Mouse (Mus musculus) heart, postnatal 25 days (tissue): ENCODE results near the gene Pik3ip1. TPM values are rescaled to one million over a fixed set of nuclear protein-coding genes. Genes with fewer than 3 reads are reported as not detected.
A peak's percentile ranks its signal among the peaks of the same experiment; 100 is the strongest.

ENCODE experiments used
- DNase-seq: peaks from one replicate; pipeline ENCODE4 v3.0.0; 2022; ENCODE audit warnings: low spot score
- intact Hi-C: fragments of 180-260 bp; cut with DNase I; formaldehyde crosslinking; loops from one replicate; pipeline ENCODE4 v1.15.1; 2025
- total RNA-seq, 2 experiments: library from RNA; stranded (reverse); gene quantifications; 2 replicates each; pipeline ENCODE4 v1.2.3; 2021

Gene Pik3ip1
- total RNA-seq, 2 experiments from 2014 or later, result 39.4 to 42.4 TPM

DNA sequence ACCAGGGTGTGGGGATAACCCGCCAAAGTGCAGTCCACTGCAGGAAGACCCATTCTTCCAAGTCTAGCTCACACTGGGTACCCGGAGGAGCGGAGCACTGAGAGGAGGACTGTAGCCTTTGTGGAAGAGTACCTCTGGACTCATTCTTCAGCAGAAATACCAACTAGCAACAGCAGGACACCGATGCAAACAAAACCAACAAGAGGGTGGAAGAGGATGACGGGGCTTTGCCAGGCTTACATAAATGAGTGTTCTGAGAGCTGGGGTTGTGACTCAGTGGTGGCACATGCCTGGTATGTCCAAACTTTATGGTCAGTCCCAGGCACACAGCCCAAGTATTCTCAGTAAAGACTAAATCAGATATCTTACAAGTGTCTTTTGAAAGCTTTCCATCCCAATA, 29.1 kb upstream of the Pik3ip1 start:
- intact Hi-C loops, result no loop called here
- no peak for DNase-seq

DNA sequence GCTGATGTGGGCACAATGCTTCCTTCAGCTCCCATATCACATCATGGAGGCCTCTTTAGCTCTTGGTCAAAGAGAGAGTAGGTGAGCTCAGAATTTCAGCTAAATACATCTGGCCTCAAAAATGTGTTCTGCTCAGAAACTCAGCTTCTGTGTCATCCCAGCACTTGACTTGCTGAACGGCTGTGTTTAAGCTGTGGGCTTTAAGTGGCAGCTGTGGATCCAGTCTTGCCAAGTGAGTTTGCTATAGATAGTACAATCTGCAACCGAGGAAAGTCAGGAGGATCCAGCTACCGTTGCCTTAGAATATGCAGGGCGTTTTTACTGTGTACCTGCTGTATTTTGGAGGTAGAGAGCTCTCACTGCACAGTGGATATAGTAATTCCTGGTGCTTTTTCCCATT, 27.8 kb upstream of the Pik3ip1 start:
- intact Hi-C loops, result no loop called here
- DNase-seq, result no peak

DNA sequence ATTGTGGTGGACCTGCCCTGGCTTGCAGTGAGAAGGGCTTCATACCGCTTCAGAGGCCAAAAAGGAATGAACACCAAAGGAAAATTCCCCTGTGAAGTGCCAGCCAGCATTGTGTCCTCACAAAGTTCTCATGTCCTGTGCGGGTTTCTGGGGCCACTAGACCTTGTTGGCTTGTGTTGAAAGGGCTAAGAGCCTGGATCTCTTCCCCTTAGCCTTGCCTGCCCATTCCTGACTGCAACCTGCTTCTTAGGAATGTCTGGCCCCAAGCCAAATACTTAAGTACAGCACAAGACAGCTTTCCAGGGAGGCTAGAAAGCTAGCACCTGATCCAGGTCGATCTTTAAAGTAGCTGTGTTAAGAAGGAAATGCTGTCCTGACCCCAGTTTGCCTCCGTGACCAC, 27.4 kb upstream of the Pik3ip1 start:
- DNase-seq, result no peak
- intact Hi-C loops, result no loop called here

DNA sequence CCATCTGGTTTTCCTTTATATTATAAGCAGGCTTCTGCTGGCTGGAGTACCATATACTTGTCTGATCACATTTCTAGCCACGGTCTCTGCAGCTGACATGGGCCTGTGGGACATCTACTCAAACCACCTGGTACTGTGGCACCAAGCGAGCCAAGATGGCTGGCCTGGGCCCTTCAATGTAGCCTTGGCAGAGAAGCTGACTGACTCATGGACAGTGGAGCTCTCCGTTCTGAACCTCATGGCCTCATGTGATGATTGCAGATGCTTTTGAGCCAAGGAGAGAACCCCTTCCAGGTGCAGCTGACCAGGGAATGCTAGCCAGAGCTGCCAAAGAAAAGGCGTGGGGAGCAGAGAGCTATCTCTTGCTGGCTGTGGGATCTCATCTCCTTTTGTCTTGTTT, 24.4 kb upstream of the Pik3ip1 start:
- intact Hi-C loops, result no loop called here

DNA sequence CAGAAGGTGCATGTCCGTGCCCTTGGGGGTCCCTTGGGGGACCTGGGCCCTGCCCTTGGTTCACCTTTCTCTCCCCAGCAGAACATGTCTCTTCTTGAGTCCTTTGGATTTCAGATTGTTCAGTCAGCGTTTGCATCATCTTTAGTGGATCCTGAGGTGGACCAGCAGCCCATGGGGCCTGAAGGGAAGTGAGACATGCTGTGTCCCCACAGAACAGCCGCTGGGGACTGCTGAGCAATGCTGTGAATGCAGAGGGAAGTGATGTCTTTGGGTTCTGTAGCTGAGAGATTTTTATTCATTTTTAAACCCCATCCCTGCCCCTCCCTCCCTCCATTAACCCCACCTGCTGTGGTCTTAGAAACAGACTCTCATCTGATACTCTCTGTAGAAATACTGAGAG, 22.3 kb upstream of the Pik3ip1 start:
- intact Hi-C loops, result no loop called here
- no peak for DNase-seq

More for the DNA sequence above, 24.4 kb upstream of the Pik3ip1 start:
- DNase-seq, result no peak

DNA sequence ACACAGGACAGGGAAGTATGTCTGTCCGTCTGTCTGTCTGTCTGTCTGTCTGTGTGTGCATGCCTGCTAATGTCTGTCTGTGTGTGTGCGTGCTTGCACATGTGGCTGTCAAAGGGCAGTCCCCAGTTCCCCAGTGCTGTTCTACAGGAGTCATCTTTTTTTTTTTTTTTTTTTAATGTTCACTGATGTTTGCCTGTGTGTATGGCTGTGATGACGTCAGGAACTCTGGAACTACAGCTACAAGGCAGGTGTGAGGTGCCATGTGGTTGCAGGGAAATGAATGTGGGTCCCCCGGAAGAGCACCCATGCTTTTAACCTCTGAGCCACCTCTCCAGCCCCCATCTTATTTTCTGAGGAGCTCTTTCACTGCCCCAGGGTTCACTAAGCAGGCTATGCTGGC, 20.3 kb upstream of the Pik3ip1 start:
- DNase-seq, result no peak
- intact Hi-C loops, result no loop called here

DNA sequence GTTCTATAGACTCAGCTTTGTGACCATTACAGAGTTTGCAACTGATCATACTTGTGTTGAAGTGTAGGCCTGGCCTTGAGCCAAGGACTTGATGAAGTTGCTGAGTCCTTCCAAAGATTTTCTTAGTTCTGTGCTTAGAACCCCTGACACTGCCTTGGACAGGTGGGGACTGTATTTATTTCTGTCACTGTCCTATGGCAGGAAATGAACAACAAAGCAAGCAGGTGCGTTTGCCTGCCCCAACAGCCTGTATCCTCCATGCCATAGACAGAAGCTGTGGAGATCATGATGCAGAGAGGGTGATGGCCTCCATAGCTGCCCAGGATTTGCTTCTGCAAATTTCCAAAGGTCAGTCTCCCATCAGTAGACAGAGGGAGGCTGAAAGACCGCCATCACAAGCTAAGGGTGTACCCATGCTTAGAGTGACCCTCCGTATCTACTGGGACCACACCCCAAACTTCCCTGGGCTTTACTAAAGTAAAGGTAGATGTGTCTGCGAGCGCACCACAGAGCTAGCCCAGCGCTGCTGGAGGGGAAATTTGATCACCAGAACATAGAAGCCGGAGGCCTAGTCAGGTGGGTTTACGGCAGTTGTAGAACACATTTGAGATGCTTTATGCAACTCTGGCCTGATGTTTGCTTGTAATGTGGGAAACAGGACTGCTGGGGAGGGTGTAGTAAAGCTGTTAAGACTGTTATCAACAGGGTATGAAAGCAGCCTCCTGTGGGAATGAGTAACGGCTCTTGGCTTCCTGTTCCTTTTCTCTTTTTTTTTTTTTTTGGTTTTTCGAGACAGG, 19.2 kb upstream of the Pik3ip1 start:
- DNase-seq, result no peak
- intact Hi-C loops, result no loop called here

DNA sequence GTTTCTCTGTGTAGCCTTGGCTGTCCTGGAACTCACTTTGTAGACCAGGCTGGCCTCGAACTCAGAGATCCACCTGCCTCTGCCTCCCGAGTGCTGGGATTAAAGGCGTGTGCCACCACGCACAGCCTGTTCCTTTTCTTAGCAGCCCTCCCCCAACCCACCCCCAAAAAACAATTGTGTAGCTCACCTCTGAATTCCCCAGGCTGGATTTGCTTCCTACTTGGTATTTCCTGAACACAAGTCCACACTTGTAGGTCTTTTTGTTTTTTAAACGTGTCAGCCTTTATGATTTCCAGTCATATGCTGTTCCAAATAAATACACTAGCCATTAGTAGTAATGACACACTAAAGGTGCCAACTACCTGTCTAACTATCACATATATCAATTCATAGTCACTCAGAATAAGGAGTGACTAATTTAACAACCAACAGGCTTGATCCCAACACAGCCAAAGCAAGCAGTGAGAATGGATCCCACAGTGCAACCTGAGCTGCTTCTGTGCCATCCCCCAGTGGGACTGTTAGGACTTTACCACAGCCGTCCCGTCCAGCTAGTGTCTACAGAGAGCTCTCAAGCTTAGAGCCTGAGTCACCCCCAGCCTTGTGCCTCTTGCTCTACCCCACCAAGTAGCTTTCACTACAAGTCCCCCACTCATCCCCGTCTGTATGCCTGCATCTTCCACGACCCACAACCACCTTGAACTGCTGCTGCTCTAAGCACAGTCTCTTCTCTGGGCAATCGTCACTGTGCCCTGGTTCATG, 18.4 kb upstream of the Pik3ip1 start:
- intact Hi-C loops, result no loop called here

DNA sequence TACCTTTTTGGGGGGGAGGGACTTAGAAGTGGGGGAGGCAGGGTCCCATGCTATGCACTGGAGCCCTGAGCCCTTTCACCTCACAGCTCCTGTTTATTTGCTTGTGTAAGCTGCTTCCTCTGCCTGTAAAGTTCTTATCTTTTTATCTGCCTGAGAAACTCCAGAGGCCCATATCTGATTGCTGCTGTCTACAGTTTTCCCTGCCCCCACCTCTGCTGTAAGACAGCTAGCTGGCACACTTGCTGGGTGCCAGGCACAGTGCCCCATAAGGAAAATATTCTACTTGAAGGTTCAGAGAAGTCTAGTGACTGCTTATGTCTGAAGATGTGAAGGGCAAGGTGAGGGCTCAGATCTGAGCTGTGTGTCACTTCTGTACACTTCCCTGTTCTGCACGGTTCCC, 16.9 kb upstream of the Pik3ip1 start:
- no peak for DNase-seq
- intact Hi-C loops, result no loop called here

More for the DNA sequence above, 18.4 kb upstream of the Pik3ip1 start:
- DNase-seq, result no peak

DNA sequence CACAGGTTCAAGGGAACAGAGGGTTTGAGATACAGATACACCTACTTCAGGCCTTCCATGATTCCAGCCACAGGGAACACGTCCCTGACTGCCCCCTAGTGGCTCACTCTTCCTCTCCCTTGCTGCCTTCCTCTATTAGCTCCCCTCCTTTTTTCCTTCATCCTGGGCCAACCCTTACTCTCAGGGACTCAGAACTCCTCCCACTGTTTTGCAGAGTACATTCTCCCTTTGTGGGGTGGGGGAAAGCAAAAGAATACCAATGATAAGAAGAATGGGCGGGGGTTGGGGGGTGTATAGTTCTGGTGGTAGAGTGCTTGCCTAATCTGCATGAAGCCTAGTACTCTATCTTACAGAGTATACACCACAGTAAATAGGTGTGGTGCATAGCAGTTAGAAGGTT, 16.1 kb upstream of the Pik3ip1 start:
- DNase-seq, result no peak
- intact Hi-C loops, result no loop called here

DNA sequence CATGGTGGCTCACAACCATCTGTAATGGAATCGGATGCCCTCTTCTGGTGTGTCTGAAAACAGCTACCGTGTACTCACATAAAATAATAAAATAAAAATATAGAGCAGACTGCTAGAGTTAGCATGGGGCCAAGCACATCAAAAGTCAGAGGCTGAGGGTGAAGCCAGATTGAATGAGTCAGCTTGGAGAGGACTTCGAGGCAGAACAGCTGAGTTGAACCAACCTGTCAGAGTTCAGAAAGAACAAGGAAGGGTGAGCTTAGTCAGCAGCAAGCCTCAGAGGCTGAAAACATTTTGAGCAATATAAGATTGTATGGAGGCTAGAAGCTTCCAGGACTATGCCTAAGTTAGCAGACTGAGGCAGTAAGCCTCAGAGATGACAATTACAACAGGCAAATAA, 11.9 kb upstream of the Pik3ip1 start:
- intact Hi-C loops, result no loop called here
- no peak for DNase-seq

DNA sequence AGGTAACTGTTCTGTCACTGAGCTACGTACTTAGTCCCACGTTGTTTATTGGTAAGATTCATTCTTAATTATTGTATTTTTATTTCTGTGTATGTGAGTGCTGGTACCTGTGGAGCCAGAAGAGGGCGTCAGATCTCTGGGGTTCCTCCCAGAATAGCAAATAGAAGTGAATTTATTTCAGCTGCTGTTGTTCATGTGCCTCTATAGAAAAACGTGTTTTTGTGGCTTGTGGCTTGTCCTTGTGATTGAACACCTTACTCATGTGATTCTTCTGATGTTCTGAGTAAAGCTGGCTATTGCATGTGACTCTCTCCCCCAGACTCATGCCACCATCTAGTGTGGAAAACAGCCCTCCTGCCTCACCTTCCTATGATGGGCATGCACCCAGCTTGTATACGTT, 1.9 kb upstream of the Pik3ip1 start:
- intact Hi-C loops, result no loop called here
- no peak for DNase-seq

DNA sequence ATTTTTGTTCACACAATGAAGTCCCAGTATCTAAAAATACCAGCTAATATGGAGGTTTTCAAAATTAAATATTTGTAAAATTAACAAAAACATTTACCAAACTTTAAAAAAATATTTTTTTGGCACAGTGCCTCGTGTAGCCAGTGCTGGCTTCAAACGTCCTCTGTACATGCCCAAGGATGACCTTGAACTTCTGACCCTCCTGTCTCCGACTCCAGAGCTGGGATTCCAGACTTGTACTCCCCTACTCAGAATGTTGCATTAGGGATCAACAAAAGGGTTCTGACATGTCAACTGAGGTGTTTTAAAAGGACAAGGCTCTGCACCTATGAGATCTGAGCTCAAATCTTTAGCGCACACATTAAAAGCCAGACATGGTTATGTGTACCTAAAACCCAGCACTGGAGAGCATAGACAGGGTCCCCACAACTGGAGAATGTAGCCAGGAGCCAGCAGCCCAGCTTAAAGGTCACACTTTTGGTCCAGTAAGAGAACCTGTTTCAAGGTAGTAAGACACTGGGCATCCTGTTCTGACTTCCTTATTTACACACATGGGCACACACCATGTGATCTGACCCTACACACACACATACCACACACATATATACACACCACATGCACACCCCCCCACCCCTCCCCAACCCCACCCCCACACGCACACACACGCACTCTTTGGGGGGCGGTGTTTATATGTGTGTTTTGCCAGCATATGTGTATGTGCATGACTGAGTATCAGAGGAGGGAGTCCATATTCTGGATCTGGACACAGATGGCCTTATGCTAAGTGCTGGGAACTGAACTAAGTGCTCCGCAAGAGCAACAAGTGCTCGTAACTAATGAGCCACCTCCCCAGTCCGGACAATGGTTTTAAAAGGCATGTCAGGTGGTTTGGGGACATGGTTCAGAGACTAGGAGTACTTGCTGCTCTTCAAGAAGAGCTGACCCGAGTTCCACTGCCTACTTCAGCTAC, 1.1 kb upstream of the Pik3ip1 start:
- DNase-seq, result no peak
- intact Hi-C loops, result no loop called here

DNA sequence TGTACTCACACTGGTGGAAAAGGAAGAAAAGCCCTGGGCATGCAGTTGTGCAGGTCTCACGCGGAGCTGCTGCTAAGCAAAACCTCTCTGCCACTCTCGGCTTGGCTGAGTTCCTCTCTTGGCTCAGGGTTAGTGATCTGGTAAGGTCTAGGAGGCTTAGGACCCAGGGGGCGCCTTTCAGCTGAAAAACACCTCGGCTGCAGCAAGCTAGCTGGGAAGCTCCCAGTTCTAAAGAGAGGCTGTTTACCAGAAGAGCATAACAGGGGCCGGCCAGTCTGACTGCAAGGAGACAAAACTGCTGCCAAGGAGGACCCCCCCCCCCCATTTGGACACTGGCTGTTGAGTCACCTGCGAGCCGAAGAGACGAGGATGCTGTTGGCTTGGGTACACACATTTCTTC, 365 bp downstream of the Pik3ip1 start:
- peak; percentile 81 for DNase-seq
- intact Hi-C loops, result loop anchor here (2.0 kb wide), 1 partner anchor 40 kb away; no protein-coding TSS in a partner anchor

DNA sequence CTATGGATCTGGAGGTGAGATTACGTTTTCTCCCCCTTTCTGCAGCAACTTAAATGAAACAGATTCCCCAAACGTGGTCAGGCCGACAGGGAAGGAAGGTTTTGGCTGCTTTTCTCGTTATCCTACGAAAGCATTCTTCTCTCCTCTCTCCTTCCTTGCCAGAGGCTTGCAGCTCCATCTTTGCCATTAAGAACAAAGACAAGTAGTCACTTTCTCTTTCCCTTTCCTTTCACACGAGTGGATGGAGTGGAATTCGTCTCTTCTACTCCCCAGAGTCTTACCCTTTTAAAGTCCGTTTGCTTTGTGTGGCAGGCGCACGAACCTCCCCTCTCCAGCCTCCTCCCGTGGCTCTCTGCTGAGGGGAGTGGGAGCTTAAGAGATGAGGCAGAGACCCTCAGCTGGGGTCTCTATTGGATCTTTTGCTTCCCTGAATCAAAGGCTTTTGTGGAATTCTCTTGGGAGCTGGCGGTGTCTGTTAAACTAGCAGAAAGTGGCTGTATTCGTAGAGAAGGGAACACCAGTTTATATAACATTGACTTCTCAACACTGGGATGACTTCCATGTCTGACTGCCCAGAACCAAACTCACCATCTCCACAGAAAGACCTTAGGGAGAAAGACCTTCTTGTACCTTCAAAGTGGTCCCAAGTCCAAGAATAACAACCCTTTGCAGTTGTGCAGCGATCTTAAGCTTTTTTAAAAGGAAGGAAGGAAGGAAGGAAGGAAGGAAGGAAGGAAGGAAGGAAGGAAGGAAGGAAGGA, 970 bp downstream of the Pik3ip1 start:
- intact Hi-C loops, result loop anchor here (2.0 kb wide), 1 partner anchor 40 kb away; no protein-coding TSS in a partner anchor
- no peak for DNase-seq

DNA sequence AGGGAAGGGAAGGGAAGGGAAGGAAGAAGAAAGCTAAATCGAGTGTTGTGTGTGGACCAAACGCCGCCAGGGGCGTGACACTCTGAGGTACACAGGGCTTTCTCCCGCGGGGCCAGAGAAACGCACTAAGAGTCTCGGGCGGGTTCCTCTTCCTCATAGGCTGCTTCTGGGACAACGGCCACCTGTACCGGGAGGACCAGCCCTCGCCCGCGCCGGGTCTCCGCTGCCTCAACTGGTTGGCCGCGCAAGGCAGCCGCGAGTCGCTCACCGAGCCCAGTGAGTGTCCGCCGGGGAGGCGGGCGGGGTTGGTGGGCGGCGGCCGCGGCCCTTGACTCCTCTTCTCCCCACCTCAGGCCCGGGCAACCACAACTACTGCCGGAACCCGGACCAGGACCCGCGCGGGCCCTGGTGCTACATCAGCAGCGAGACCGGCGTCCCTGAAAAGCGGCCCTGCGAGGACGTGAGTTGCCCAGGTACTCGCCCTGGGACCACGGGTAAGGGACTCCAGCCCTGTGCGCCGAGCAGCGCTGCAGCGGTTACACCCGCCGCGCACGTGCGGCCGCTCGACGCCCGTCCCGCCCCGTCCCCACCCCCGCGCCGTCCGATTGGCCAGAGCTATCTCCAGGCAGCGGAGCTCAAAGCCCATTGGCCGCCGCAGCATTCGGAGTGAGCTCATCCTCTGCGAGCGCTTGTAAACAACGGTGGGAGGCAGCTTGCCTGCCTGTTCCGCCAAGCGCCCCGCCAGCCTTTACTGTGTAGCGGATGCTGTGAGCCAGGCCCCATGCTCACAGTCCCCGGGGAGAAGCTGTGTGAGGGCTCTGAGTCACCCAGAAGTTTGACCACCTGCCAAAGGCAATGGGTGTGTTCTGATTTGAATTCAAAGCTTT, 1.8 kb downstream of the Pik3ip1 start:
- peak; percentile 95 for DNase-seq
- intact Hi-C loops, result loop anchor here (2.0 kb wide), 1 partner anchor 41 kb away; no protein-coding TSS in a partner anchor

DNA sequence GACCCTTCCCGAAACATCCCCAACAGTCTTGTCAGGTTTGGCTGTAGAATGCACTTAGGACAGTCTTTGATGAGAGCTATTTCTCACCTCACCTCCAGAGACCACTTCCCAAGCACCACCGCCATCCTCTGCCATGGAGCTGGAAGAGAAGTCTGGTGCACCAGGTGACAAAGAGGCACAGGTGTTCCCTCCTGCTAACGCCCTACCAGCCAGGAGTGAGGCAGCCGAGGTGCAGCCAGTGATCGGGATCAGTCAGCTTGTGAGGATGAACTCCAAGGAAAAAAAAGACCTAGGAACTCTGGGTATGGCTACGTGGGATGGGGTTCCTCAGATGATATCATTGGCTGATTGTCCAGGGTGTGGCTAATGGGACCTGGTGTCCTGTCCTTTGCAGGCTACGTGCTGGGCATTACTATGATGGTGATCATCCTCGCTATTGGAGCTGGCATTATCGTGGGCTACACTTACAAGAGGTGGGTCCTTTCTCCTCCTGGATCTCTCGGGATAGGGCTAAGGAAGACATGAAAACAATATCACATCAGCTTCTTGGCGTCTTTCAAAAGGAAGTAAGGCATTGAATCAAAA, 3.0 kb downstream of the Pik3ip1 start:
- intact Hi-C loops, result no loop called here
- no peak for DNase-seq

DNA sequence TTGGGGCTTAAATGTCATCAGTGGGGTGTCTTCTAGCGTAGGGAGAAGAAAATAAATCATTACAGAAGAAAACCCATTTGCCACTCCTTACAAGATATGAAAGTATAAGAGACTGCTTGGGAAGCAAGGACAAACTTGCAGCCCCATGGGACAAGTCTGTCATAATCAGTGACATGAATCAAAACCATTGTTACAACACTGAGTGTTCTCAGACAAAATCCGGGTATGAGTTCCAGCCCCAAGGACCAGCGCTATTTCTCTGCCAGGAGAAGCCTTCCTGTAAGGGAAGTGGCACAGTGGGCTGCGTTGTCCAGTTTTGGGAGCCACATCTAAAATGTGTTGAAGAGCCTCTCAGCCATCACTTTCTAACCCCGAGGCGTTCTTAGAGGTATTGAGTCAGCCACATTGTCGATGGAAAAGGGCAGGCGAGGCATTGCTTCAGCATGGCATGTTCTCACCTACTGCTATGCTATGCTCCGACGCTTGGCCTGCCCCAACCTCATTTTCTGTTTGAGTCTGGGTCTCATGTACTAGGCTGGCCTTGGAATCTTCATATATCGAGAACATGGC, 4.0 kb downstream of the Pik3ip1 start:
- intact Hi-C loops, result no loop called here
- DNase-seq, result no peak
